Mouse (Mus musculus) spleen, adult 2 months (tissue): ENCODE results near the gene Ccdc157.

Experiments
- CTCF ChIP-seq: fragments of 200-500 bp; IDR thresholded peaks from 2 replicates; pipeline ENCODE4 v1.5.1; 2011; ENCODE audit warnings: mild to moderate bottlenecking, inconsistent platforms; ENCODE audit not compliant: insufficient read depth, insufficient read length, insufficient replicate concordance; ENCODE audit errors: extremely low read depth
- POLR2A ChIP-seq: fragments of 200-500 bp; IDR thresholded peaks from 2 replicates; pipeline ENCODE4 v1.6.1; 2011; ENCODE audit warnings: low read depth, low read length, inconsistent platforms

DNA sequence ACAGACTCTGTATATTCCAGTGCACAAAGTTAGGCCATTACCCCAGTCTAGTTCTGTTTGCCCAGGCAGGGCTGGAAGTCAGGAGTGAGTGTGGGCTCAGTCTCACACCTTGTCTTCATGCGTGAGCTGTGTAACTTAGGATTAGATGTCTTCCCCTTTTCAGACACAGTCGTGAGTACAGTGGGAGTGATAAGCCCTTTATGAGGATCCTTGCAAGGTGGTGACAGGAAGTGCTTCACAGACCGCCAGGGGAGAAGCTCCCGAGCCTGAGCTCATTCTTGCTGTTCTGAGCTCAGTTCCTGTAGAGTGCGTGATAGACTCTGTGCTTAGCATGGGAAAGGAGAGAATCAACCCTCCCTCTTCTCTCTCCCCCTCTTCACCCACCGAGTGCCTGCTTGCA, 46.5 kb upstream of the Ccdc157 start:
- TF ChIP-seq CTCF (no peak), POLR2A (no peak)
